Mouse (Mus musculus): ENCODE data around the gene Sfrp5. TPM values are rescaled to one million over a fixed set of nuclear protein-coding genes. Genes with fewer than 3 reads are reported as not detected.

Gene Sfrp5
- polyA plus RNA-seq, 1 experiment from 2014 or later = 0.21 TPM

DNA sequence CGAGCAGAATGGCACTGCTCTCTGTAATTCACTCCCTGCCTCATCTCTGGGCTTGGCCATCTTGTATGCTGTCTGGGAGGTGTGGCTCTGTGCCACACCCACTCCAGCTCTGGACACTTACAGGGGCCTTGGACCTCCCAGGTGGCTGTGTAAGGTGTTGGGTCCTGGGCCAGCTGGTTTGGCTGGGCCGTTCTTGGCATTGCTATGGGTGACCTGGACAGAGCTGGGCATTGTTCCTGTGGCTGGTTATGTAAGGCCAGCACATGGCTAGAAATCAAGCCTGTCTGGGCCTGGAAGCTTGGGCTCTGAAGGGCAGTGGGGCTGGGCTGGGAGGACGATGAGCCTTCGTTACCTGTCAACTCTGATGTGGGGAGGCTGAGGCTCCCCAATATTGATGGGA lies 2.3 kb upstream of the Sfrp5 start:
- Histone ChIP-seq H3K27me3 (ENCODE audit: insufficient read depth, low read length) (peaks cover 29% of the 10 kb centered on the region), H3K4me3 (replicated peaks; ENCODE audit: low read depth, low read length) (no peak overlapping the region), H3K4me2 (ENCODE audit: low read length) (no peak overlapping the region), H3K27ac (no peak overlapping the region), H3K36me3 (ENCODE audit: insufficient read depth, low read length) (no peaks in the 10 kb centered on the region), H3K9ac (ENCODE audit: low read depth, low read length) (no peak overlapping the region), H3K9me3 (replicated peaks; ENCODE audit: low read length) (no peaks in the 10 kb centered on the region), H3K4me1 (replicated peaks; ENCODE audit: insufficient read depth, low read length) (no peaks in the 10 kb centered on the region; the same call in 1 of the 2 replicates)
- no peak for DNase-seq (ENCODE audit: low spot score)
- 0 out of 2 replicates have a peak, but pooled peaks have one; percentile 25 for ATAC-seq (replicated peaks; ENCODE audit: low FRiP score, low read depth)
- 74% methylated on average over 4 of the region's 4 CpGs for WGBS
- TF ChIP-seq CTCF (IDR thresholded peaks at IDR 0.05; ENCODE audit: low read depth) = no peak

DNA sequence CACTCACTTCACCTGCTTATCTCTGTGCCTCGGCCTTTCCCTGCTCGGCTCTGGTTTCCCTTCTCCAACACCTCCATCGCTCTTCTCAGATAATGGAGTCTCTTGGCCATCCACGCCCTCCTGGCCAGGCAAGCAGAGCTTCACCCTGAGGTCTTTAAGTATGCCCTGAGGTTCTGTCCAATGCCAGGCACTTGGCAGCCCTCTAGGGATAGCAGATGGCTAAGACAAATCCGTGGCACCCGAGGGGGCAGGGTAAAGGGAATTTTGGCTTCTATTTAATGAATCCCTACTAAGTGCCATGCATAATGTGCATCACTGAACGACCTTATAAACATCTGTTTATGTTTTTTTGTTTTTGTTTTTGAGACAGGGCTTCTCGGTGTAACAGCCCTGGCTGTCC lies 415 bp upstream of the Sfrp5 start:
- Histone ChIP-seq H3K36me3 (ENCODE audit: insufficient read depth, low read length) (no peaks in the 10 kb centered on the region), H3K4me3 (replicated peaks; ENCODE audit: low read depth, low read length) (no peak overlapping the region), H3K9me3 (replicated peaks; ENCODE audit: low read length) (no peaks in the 10 kb centered on the region), H3K9ac (ENCODE audit: low read depth, low read length) (no peak overlapping the region), H3K4me2 (ENCODE audit: low read length) (0 out of 2 replicates have a peak overlapping the region, but pooled peaks have one; percentile 27), H3K27ac (no peak overlapping the region), H3K27me3 (ENCODE audit: insufficient read depth, low read length) (peaks cover 37% of the 10 kb centered on the region), H3K4me1 (replicated peaks; ENCODE audit: insufficient read depth, low read length) (no peaks in the 10 kb centered on the region; the same call in 1 of the 2 replicates)
- WGBS = 46% methylated on average over 8 of the region's 8 CpGs
- ATAC-seq (replicated peaks; ENCODE audit: low FRiP score, low read depth) = no peak
- TF ChIP-seq CTCF (IDR thresholded peaks at IDR 0.05; ENCODE audit: low read depth) = no peak
- no peak for DNase-seq (ENCODE audit: low spot score)

DNA sequence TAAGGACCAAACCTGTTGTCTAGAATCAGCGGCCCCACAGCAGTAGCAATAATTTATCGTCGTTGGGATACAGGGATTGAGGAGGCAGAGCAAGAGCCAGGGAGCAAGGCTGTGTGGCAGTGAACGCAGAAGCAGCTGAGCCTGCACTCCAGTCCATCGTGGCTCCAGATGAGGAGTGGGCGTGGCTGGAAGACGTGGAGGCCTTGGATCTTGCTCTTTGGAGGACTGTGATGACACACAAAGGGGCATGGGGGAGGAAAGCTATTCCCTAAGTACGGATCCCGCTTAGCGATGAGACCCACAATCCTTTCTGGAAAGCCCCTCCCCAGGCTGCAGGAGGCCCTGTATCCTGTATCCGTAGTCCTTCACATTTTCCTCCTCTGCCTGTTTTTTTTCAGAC lies 4.0 kb downstream of the Sfrp5 start:
- no peak for TF ChIP-seq CTCF (IDR thresholded peaks at IDR 0.05; ENCODE audit: low read depth)
- no peaks in the 10 kb centered on the region; the same call in 1 of the 2 replicates for H3K4me1 ChIP-seq (replicated peaks; ENCODE audit: insufficient read depth, low read length)
- H3K27me3 ChIP-seq (ENCODE audit: insufficient read depth, low read length) = peaks cover 34% of the 10 kb centered on the region
- 0 out of 2 replicates have a peak, but pooled peaks cover 4% of the 10 kb centered on the region for H3K36me3 ChIP-seq (ENCODE audit: insufficient read depth, low read length)
- no peak for ATAC-seq (replicated peaks; ENCODE audit: low FRiP score, low read depth)
- no peak overlapping the region for H3K9ac ChIP-seq (ENCODE audit: low read depth, low read length)
- no peak overlapping the region for H3K27ac ChIP-seq
- H3K9me3 ChIP-seq (replicated peaks; ENCODE audit: low read length) = no peaks in the 10 kb centered on the region
- H3K4me2 ChIP-seq (ENCODE audit: low read length) = no peak overlapping the region
- 37% methylated on average over 11 of the region's 11 CpGs for WGBS
- no peak overlapping the region for H3K4me3 ChIP-seq (replicated peaks; ENCODE audit: low read depth, low read length)
- DNase-seq (ENCODE audit: low spot score) = no peak

DNA sequence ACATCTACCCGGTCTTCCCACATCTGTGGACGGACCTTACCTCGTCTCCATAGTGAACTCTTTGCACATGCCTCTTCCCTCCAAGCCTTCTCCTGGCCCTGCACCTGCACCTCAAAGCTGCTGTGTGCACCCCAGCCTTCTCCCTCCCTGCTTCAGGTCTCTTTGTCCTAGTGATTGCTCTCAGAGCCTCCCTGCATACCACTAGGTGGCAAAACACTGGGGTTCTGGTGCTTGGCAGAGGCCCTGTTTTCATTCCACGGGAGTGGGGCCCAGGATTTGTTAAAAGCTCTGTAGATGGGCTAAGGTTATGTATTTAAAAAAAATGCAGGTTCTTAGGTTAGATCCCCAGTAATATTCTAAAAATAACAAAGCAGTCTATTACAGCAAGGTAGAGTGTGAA lies 5.0 kb downstream of the Sfrp5 start:
- H3K27ac ChIP-seq = no peak overlapping the region
- no peak for DNase-seq (ENCODE audit: low spot score)

DNA sequence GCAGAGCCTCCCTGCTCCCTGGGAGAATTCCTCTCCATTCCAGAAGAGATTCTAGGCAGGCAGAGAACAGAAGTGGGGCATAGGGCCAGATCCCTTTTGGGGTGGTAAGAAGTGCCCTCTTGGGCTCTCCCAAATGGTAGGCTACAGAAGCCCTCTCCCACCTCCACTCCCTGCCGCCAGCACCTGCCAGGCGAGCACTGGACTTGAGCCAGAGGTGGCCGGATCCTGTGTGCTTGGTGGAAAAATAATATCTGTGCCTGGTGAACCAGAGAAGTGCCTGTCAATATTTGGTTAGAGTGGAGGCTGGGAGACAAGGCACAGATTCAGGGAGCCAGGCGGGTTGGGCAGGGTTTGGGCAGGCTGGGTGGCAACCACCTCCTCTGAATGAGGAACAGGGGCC lies 5.7 kb downstream of the Sfrp5 start:
- no peak for TF ChIP-seq CTCF (IDR thresholded peaks at IDR 0.05; ENCODE audit: low read depth)
- H3K9me3 ChIP-seq (replicated peaks; ENCODE audit: low read length) = no peaks in the 10 kb centered on the region
- ATAC-seq (replicated peaks; ENCODE audit: low FRiP score, low read depth) (no peak), DNase-seq (ENCODE audit: low spot score) (no peak)
- no peak overlapping the region for H3K9ac ChIP-seq (ENCODE audit: low read depth, low read length)
- H3K4me3 ChIP-seq (replicated peaks; ENCODE audit: low read depth, low read length) = no peak overlapping the region
- no peaks in the 10 kb centered on the region; the same call in 1 of the 2 replicates for H3K4me1 ChIP-seq (replicated peaks; ENCODE audit: insufficient read depth, low read length)
- H3K4me2 ChIP-seq (ENCODE audit: low read length) = no peak overlapping the region
- peaks cover 7% of the 10 kb centered on the region; the same call in 1 of the 2 replicates for H3K36me3 ChIP-seq (ENCODE audit: insufficient read depth, low read length)
- H3K27me3 ChIP-seq (ENCODE audit: insufficient read depth, low read length) = peaks cover 19% of the 10 kb centered on the region
- 41% methylated on average over 4 of the region's 4 CpGs for WGBS
- H3K27ac ChIP-seq = no peak overlapping the region

More for the DNA sequence above, 5.0 kb downstream of the Sfrp5 start:
- peak; percentile 29; the same call in 1 of the 2 replicates for TF ChIP-seq CTCF (IDR thresholded peaks at IDR 0.05; ENCODE audit: low read depth)
- H3K9ac ChIP-seq (ENCODE audit: low read depth, low read length) = no peak overlapping the region
- 73% methylated on average over 4 of the region's 4 CpGs for WGBS
- H3K4me3 ChIP-seq (replicated peaks; ENCODE audit: low read depth, low read length) = no peak overlapping the region
- no peak for ATAC-seq (replicated peaks; ENCODE audit: low FRiP score, low read depth)
- H3K4me1 ChIP-seq (replicated peaks; ENCODE audit: insufficient read depth, low read length) = no peaks in the 10 kb centered on the region; the same call in 1 of the 2 replicates
- H3K9me3 ChIP-seq (replicated peaks; ENCODE audit: low read length) = no peaks in the 10 kb centered on the region
- 0 out of 2 replicates have a peak, but pooled peaks cover 4% of the 10 kb centered on the region for H3K36me3 ChIP-seq (ENCODE audit: insufficient read depth, low read length)
- peaks cover 26% of the 10 kb centered on the region for H3K27me3 ChIP-seq (ENCODE audit: insufficient read depth, low read length)
- H3K4me2 ChIP-seq (ENCODE audit: low read length) = no peak overlapping the region

DNA sequence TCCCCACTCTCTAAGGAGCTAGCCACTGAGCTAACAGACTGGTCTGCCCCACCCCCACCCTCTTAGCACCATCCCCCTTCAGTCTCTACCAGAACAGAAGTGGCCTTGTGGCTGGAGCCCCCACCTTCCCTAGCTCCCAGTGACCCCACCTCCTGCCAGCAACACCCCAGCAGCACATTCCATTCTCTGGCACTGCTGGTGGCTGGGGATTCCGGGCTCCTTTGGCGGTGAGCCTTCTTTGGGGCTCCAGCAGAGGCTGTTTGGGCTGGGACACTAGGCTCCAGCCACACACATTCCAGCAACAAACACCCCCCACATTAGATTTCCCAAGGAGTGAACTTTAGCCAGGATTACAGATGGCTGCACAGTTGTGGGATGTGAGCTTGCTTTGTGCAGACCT lies 8.7 kb downstream of the Sfrp5 start:
- no peak overlapping the region for H3K4me2 ChIP-seq (ENCODE audit: low read length)
- no peaks in the 10 kb centered on the region for H3K4me1 ChIP-seq (replicated peaks; ENCODE audit: insufficient read depth, low read length)
- H3K27ac ChIP-seq = no peak overlapping the region
- H3K9me3 ChIP-seq (replicated peaks; ENCODE audit: low read length) = no peaks in the 10 kb centered on the region
- ATAC-seq (replicated peaks; ENCODE audit: low FRiP score, low read depth) (no peak), DNase-seq (ENCODE audit: low spot score) (no peak)
- H3K36me3 ChIP-seq (ENCODE audit: insufficient read depth, low read length) = peaks cover 24% of the 10 kb centered on the region
- no peak overlapping the region for H3K4me3 ChIP-seq (replicated peaks; ENCODE audit: low read depth, low read length)
- 73% methylated on average over 2 of the region's 2 CpGs for WGBS
- H3K27me3 ChIP-seq (ENCODE audit: insufficient read depth, low read length) = 0 out of 2 replicates have a peak, but pooled peaks cover 4% of the 10 kb centered on the region
- no peak for TF ChIP-seq CTCF (IDR thresholded peaks at IDR 0.05; ENCODE audit: low read depth)
- no peak overlapping the region for H3K9ac ChIP-seq (ENCODE audit: low read depth, low read length)

DNA sequence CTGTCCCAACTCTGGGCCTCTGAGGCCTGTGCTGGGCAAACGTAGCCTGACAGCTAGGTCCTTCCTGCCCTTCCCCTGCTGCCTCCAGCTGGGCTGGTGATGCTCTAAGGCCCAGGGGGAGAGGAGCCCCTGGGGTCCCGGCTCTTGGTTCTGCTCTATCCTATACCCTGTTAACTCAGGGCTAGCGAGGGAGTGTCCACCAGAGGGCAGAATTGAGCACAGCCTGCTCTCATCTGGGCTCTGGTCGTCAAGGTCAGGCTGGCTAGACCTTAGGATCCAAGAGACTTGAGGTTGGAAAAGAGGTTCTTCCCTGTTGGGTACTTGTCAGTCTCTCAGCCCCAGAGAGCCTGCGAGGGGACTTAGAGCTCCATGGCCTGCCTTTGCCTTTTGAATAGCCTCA lies 11.6 kb downstream of the Sfrp5 start:
- no peak overlapping the region for H3K4me3 ChIP-seq (replicated peaks; ENCODE audit: low read depth, low read length)
- H3K27ac ChIP-seq = no peak overlapping the region
- peaks cover 32% of the 10 kb centered on the region for H3K36me3 ChIP-seq (ENCODE audit: insufficient read depth, low read length)
- WGBS = 22% methylated on average over 5 of the region's 5 CpGs
- DNase-seq (ENCODE audit: low spot score) (peak; percentile 72), ATAC-seq (replicated peaks; ENCODE audit: low FRiP score, low read depth) (peak; percentile 50; the same call in 1 of the 2 replicates)
- peak; percentile 83 for TF ChIP-seq CTCF (IDR thresholded peaks at IDR 0.05; ENCODE audit: low read depth)
- no peak overlapping the region for H3K4me2 ChIP-seq (ENCODE audit: low read length)
- H3K27me3 ChIP-seq (ENCODE audit: insufficient read depth, low read length) = no peaks in the 10 kb centered on the region
- H3K4me1 ChIP-seq (replicated peaks; ENCODE audit: insufficient read depth, low read length) = no peaks in the 10 kb centered on the region
- H3K9me3 ChIP-seq (replicated peaks; ENCODE audit: low read length) = no peaks in the 10 kb centered on the region
- H3K9ac ChIP-seq (ENCODE audit: low read depth, low read length) = no peak overlapping the region
